Mouse (Mus musculus) erythroblast, embryonic 14.5 days (primary cell): ENCODE data around the gene Tspan31.

Experiments
- GATA1 ChIP-seq: IDR thresholded peaks from 2 replicates; pipeline ENCODE4 v1.6.1; 2012; ENCODE audit warnings: low read length, inconsistent platforms, mixed read lengths
- TAL1 ChIP-seq: IDR thresholded peaks from 3 replicates; pipeline ENCODE4 v1.6.1; 2012; ENCODE audit warnings: low read length, inconsistent platforms, mixed read lengths

DNA sequence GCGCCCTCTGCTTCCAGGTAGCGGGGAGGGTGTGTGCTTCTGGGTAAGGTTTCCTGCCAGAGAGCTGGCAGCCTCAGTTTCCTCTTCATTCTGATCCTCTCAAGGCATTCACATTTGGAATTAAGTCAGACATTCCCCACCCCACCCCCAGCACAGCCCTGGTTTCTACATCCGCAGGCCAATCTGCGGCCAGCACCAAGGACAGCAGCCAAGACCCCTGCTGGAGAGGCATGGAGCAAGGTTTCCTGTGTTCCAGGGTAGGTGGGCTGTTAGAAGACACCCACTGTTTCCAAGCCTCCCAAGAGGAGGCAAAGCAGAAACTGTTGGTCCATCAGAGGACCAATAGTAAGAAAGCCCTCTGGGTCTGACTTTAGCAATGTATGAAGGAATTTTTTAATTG lies 15.4 kb downstream of the Tspan31 start:
- TF ChIP-seq GATA1 (no peak), TAL1 (no peak)
